Mouse (Mus musculus) c-Kit-positive CD71-negative TER-119-negative erythroid progenitor cells, embryonic 14.5 days (primary cell): ENCODE measurements around the gene Itpr2.
A peak's percentile ranks its signal among the peaks of the same experiment; 100 is the strongest.

Experiments used
- DNase-seq: peaks from one replicate; pipeline ENCODE4 v3.0.0-alpha.2; 2013; ENCODE audit warnings: low read depth

Itpr2 gene

GRCm38 (mm10) chr6:146346545-146347195 is 155.4 kb downstream of the Itpr2 start:
- DNase-seq: no peak

- peak; percentile 23 for DNase-seq
Measured at GRCm38 (mm10) chr6:146344732-146345131, 157.3 kb downstream of the Itpr2 start.

DNA sequence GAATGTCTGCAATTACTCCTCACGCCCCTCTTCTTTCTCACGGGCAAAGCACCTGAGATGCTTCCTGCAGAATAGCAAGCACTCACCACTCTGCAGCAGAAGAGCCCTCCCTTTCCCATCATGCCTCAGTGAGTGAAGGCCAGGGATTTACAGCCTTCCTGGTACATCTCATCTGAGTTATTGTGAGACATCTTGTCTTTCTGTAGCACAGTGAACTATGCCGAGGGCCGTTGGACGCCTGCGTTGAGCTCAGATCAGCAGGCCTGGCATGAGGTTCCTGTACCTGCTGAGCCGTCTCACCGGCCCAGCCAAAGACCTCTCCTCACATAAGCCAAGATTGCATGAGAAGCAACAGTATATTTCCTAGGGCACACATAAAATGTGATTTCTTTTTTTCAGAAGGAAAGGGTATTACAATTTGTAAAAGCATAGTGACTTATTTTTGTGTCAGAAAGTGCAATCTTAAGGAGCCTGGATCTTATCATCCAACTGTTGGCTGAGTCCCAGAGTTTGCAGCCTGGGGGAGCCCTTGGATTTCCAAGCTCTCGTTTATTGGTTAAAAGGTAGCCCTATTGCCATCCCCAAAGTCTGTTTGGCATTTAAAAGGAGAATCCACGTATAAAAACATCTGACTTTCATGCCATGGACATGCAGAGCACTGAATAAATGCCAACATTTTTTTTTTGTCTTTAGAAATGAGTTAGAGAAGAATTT is 158.2 kb downstream of the Itpr2 start:
- no peak for DNase-seq

DNA sequence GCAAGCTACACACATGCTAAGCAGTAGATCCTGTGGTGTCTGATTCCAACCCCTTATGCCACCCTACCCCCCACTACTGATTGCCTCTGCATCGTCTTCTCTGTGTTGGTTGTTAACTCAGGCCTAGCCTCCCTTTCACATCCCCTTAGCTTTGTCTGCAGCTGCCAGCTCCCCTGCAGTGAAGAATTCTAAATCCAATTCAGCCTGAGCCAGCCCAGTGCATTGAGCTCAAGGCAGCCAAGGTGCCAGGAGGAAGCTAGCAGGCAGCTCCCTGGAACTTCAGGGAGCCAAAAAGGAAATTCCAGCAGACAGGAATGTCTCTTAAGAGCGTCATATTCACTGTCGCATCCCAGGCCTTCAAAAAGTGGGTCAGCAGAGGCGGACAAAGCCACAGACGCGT is 159.0 kb downstream of the Itpr2 start:
- DNase-seq: no peak

GRCm38 (mm10) chr6:146341934-146342333 is 160.1 kb downstream of the Itpr2 start:
- DNase-seq: no peak

GRCm38 (mm10) chr6:146341413-146341812 is 160.6 kb downstream of the Itpr2 start:
- no peak for DNase-seq

DNA sequence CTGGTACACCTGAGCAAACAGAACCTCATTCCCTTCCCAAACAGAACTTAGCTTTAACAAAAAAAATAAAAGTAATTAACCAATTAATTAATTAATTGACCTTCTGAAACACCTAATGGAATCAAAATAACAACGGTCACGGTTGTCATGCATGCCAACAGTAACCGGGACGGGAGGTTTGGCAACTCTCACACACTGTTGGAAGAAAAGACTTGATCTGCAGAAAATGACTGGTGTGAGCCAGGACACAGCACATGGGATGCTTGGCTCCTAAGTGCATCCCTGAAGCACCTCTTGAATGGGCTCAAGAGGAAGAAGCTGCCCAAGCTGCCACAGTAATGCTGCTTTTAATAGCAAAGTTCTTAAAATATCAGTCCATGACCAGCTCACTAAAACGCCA is 161.1 kb downstream of the Itpr2 start:
- no peak for DNase-seq

- peak; percentile 43 for DNase-seq
Measured at GRCm38 (mm10) chr6:146339779-146340178, 162.2 kb downstream of the Itpr2 start.

DNA sequence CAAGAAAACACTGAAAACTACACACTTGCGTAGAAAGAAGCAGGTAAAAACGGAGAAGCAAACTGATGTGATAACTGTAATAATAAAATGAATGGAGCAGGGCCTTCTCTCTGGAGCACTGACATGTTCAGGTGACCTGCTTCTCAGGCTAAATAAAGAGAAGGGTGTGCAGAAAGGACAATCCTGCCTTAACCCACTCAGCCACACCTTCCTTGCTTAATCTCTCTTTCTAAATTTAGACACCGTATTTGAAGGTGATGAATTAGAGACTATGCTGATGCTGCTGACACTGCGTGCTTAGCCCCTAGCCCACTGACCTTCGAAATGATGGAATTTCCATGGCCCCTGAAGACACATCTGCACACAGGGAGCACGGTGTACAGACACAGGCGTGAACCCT is 164.8 kb downstream of the Itpr2 start:
- no peak for DNase-seq

GRCm38 (mm10) chr6:146335191-146335590 is 166.8 kb downstream of the Itpr2 start:
- DNase-seq: no peak

DNA sequence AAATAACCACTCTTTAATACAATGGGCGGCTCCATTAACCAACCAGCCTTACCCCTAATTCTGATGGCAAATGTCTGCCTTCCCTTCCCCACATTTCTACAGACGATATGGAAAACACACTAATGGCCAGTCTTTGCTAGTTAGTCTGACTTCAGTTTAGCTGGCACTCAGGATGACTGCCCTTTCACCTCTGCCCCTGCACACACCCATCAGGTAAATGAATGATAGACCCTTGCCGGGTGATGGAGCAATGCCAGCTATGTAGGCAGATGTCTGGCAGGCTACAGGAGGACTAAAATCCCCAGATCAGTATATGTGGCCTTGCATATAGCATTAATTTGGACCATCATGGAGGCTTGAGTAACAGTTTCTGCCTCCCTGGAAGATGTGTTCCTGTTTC is 168.5 kb downstream of the Itpr2 start:
- DNase-seq: no peak

DNA sequence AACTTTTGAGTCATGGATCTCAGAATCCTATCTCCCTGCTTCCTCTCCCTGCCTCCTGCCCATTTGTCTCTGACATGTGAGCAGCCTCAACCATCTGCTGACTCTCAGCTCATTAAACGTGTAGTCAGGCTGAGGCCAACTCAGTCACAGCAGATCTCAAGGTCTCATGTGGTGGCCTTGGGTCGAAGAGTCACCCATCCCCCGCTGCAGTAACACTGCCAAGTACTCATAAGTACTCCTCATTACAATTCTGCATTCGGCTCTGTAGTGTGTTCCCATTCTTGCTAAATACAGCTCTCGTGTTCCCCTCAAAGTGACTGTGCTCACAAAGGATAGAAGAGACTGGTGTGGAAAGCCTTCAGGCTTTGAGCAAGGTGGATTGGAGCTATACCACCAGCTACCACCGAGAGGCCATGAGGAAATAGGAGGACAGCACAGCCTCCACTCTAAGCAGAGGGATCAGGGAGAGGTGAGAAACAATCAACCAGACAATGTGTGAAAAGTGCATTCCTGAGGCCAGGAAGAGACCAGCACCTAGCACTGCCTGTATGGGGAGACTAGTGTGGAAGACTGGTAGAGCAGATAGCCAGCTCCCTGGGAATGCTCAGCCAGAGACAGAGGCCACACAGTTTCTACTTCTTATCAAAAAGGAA is 170.9 kb downstream of the Itpr2 start:
- no peak for DNase-seq

GRCm38 (mm10) chr6:146329079-146329478 is 172.9 kb downstream of the Itpr2 start:
- no peak for DNase-seq

DNA sequence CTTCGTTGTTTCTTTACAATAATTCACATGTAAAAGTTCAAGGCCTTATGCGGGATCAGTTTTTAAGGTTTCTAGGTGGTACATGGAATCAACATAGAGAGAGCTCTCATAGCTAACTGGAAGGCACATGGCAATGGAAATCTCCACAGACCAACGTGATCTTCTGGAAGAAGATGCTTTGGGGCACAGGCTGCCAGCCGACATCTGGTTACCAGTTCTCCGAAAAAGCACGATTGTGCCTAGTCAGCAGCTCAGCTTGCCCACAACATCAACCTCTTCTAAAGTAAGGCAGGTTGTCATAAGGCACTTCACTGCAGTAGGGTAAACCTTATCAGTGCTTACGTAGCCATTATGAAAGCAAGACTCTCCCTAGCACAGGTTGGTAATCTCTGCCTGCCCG is 175.4 kb downstream of the Itpr2 start:
- no peak for DNase-seq

DNA sequence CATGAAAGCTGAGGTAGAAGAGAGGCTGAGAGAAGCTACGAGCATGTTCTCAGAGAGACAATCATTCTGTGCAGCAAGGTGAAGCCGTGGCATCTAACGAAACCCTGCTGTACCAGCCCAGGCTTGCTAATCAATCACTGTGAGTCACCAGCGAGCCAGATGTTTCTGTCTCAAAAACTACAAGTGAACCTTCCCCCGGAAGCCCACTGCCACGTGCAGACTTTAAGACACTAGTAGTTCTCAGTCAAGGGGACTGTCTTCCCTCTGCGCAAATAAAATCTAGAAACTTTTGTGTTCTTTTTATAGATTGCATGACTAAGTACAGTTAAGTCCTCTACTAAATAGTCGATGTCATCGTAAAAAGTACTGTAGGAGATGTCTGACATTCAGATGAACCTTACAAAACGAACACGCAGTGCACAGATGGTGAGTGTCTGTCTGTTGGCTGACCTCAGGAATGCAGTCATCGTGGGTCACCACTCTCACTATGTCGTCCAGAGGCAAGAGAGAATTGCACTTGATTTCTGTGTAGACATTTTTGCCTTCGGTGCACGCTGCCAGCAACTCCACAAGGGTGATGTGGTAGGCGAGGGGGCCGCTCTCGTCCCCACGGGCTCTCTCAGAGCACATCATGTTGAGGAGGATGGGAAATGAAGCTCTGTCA is 177.3 kb downstream of the Itpr2 start:
- DNase-seq: no peak

DNA sequence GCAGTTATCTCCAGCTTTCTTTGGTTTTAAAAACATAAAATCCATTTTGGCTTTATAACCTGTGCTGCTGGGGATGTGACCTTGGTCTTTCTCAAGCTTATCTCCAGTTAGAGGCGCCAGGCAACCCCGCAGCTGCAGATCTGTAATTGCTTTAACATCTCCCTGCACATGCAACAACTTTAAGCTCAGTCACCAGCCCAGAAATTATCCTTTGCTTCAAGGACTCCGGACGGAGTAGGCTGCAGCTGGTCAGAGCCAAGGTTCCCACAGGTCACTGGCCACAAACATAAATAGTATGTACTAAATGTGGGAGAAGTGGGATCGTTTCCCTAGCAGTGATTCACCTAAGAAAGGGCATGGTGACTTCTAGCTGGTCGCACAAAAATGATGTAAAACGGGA is 179.5 kb downstream of the Itpr2 start:
- no peak for DNase-seq

DNA sequence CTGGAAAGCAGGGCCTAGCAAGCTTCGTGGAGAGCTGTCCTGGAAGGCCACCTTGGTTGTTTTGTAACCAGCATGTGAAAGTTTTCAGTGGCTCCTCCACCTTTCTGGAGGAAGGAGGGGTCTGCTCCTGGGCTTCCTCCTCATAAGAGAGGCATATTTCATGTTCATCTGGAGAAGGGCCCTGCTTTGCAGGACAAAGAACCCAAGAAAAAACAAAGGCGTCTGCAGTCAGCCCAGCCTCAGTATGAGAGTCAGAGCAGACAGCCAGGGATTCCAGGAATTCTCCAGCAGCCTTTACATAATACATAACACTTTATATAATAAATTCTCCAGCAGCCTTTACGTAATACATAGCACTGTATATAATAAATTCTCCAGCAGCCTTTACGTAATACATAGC is 180.1 kb downstream of the Itpr2 start:
- DNase-seq: no peak

DNA sequence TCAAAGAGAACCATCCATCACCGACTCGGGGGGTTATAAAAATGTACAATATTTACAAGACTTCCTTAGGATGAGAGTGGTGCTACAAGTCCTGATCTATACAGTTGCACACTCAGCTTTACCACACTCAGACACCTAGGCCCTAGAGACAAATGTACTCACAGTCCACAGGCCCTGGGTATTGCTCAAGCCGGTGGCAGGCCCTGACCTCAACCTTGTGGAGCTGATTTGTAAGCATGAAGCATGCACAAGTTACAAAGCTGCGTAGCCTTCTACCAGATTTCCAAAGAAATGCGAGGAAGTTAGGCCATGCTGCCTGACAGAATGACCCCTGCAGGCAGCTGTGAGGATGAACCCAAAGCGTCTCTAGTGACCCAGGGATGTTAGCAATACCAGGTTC is 185.6 kb downstream of the Itpr2 start:
- DNase-seq: no peak

GRCm38 (mm10) chr6:146315153-146315552 is 186.9 kb downstream of the Itpr2 start:
- no peak for DNase-seq

- no peak for DNase-seq
Measured at GRCm38 (mm10) chr6:146314304-146314703, 187.7 kb downstream of the Itpr2 start.

DNA sequence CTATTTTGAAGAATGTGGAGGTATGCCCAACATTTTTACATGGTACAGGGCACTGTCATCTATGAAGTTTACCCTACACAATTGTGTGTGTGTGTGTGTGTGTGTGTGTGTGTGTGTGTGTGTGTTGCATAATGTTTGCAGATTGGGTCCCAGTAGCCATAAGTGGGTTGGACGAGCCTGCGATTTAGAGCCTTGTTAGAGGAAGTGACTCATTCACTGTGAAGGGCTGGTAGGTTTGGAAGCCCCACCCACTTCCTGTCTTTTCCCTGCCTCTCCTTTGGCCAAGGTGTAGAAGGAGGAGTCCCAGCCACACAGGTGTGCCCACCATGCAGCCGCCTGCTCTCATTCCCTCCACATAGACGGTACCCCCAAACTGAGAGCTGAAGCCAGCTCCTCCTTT is 188.6 kb downstream of the Itpr2 start:
- DNase-seq: no peak

- no peak for DNase-seq
Measured at GRCm38 (mm10) chr6:146310210-146310609, 191.8 kb downstream of the Itpr2 start.

GRCm38 (mm10) chr6:146309335-146309734 is 192.7 kb downstream of the Itpr2 start:
- no peak for DNase-seq
